Mouse (Mus musculus): ENCODE data around the gene Agmat. TPM values are rescaled to one million over a fixed set of nuclear protein-coding genes. Genes with fewer than 3 reads are reported as not detected.

Agmat gene
- polyA plus RNA-seq, 1 experiment from 2014 or later, result 3.5 TPM

DNA sequence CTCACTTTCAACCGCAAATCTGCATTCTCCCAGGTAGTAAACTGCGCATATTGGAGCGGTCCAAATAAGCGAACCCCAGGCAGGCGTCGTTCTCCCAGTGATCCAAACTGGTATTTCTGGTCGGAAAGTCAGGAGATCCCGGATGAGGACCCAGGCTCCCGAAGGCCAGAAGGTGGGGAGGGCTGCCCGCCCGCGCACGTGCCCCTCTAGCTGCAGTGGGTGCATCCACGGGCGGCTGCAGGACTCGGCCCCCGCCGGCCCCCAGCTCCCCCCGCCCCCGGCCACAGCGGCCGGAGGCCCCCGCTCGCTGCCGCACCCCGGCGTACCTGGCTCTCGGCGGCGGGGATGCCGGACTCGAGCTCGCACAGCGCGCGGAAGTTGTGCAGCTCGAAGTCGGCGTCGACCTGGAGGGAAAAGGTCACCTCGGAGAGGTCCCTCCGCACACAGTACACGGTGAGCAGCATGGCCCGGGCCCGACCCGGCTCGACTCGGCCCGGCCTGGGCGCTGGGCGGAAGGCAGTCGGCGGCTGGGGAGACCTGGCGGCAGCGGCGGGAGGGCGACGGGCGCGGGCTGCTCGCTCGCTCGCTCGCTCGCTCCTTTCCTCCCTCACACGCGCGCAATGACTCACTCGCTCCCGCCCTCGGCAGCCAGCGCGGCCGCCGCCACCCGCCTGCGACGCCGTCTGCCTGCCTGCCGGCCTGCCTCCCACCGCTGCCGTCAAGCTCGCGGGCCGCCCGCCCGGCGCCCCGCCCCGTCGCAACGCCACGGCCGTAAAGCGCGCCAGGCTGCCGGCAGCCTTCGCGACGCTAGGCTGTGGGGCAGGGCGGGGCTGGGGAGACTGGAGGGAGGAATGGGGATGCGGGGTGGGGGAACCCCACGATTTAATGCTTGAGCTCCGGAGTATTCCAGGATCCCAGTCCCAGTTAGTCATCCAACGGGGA lies 23.5 kb upstream of the Agmat start, which contains the start of gene Ddi2:
Gene Ddi2, minus strand, starts transcription at position 689 of the 942 bp plus-strand sequence.
- Histone ChIP-seq H3K4me1 (peaks cover 19% of the 10 kb centered on the region), H3K4me3 (peak within 1 kb of the TSS; percentile 100), H3K27ac (peak within 1 kb of the TSS; percentile 98), H3K36me3 (peaks cover 12% of the 10 kb centered on the region), H3K9me3 (no peaks in the 10 kb centered on the region), H3K27me3 (ENCODE audit: insufficient read depth, poor library complexity, severe bottlenecking) (no peaks in the 10 kb centered on the region)
- peak; percentile 94 for DNase-seq (ENCODE audit: low spot score)
- WGBS, result under 1% methylated on average over 94 of the region's 105 CpGs

DNA sequence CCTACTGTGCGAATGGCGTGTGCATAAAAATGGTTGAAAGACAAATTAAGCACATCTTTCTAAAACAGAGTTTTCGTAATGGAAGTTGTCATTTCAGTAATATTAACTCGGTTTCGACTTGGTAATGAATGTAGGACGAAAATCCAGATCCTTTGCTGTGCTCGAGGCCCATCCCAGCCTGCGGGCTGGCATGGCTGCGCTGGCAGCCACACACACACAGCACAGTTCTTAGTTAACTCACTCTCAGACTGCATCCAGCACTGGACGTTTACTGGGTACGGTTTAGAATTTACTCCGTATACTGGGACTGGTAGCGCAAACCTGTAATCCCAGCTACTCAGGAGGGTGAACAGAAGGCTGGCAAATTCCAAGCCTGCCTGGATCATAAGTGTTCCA lies 22.8 kb upstream of the Agmat start:
- Histone ChIP-seq H3K4me1 (peaks cover 19% of the 10 kb centered on the region), H3K9me3 (no peaks in the 10 kb centered on the region), H3K36me3 (peaks cover 12% of the 10 kb centered on the region), H3K4me3 (peak overlapping the region; percentile 100), H3K27me3 (ENCODE audit: insufficient read depth, poor library complexity, severe bottlenecking) (no peaks in the 10 kb centered on the region), H3K27ac (peak overlapping the region; percentile 98)
- no peak for DNase-seq (ENCODE audit: low spot score)
- WGBS, result 12% methylated on average over 13 of the region's 13 CpGs

DNA sequence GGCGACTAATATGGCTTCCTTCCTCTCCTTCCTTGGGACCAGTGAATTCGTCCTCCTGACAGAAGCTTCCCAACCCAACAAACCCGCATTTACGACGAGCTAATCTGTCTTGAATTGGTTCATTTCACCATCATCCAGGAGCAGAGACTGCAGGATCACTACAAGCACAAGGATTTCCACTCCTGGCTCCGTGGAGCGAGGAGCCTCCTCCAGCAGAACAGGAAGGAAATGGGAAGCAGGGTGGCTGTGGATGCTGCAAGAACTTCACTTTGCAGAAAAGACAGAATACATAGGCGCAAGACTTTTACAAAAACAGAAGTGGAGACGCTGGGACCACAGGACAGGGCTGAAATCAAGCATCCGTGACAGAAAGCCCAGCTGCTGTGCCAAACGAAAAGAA lies 21.9 kb upstream of the Agmat start:
- Histone ChIP-seq H3K4me1 (peaks cover 19% of the 10 kb centered on the region), H3K27ac (no peak overlapping the region), H3K4me3 (no peak overlapping the region), H3K27me3 (ENCODE audit: insufficient read depth, poor library complexity, severe bottlenecking) (no peaks in the 10 kb centered on the region), H3K36me3 (peaks cover 12% of the 10 kb centered on the region), H3K9me3 (no peaks in the 10 kb centered on the region)
- no peak for DNase-seq (ENCODE audit: low spot score)
- 64% methylated on average over 11 of the region's 11 CpGs for WGBS

DNA sequence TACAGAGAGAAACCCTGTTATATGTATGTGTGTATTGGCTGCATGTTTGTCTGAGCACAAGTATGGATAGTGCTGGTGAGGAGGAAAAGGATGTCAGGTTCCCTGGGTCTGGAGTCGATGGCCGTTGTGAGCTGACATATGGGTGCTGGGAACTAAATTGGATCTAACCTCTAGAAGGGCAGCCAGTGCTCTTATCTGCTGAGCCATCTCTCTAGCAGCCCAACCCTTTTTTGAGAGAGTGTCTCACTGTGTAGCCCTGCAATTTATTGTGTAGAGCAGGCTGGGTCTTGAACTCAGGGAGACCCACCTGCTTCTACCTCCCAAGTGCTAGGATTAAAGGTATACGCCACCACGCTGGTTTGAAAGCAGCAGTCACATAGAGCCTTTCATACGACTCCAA lies 21.2 kb upstream of the Agmat start:
- H3K36me3 ChIP-seq, result peaks cover 6% of the 10 kb centered on the region
- H3K27ac ChIP-seq, result no peak overlapping the region
- 76% methylated on average over 5 of the region's 5 CpGs for WGBS
- no peak for DNase-seq (ENCODE audit: low spot score)
- peaks cover 19% of the 10 kb centered on the region for H3K4me1 ChIP-seq
- H3K4me3 ChIP-seq, result no peak overlapping the region
- H3K9me3 ChIP-seq, result no peaks in the 10 kb centered on the region
- H3K27me3 ChIP-seq (ENCODE audit: insufficient read depth, poor library complexity, severe bottlenecking), result peaks cover 2% of the 10 kb centered on the region; the same call in 1 of the 2 replicates

DNA sequence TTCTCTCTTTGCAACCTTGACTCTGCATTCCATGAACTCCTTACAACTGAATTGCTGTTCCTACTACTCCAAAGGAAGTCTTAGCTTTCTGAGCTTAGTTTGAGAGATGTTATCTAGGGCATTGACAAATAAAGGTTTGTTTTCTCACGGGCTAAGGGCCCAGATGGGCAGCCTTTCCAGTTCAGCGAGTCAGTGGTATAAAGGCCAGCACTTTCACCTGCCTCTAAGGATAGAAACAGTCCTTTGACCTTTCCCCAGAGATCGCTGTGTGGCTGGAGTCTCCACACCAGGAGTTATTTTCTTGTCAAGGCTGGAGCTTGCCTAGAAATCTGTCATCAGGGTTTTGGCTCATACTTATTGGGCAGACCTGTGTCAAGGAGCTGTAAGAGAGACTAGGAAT lies 20.7 kb upstream of the Agmat start:
- Histone ChIP-seq H3K9me3 (no peaks in the 10 kb centered on the region), H3K4me1 (peaks cover 16% of the 10 kb centered on the region), H3K27ac (no peak overlapping the region), H3K27me3 (ENCODE audit: insufficient read depth, poor library complexity, severe bottlenecking) (peaks cover 7% of the 10 kb centered on the region; the same call in 1 of the 2 replicates), H3K36me3 (peaks cover 2% of the 10 kb centered on the region), H3K4me3 (no peak overlapping the region)
- DNase-seq (ENCODE audit: low spot score), result no peak
- WGBS, result 44% methylated on average over 3 of the region's 3 CpGs

DNA sequence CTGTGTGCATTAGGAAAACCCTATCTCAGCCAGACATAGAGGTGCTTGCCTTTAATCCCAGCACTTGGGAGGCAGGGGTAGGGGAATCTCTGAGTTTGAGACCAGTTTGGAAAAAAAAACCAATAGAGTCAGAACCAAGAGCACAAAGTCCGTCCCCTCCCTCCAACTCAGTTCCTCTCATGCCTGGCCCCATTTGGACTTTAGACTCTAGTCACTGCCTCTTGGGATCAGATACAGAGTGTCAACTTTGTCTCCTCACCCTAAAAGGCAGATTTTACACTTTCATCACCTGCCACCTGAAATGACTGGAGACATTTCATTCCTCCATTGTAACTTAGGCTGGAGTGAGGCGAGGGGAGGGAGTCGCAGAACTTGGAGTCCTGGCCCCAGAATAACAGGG lies 17.2 kb upstream of the Agmat start:
- H3K4me3 ChIP-seq, result no peak overlapping the region
- no peaks in the 10 kb centered on the region for H3K36me3 ChIP-seq
- WGBS, result 73% methylated on average over 3 of the region's 3 CpGs
- H3K4me1 ChIP-seq, result no peaks in the 10 kb centered on the region
- peaks cover 7% of the 10 kb centered on the region; the same call in 1 of the 2 replicates for H3K27me3 ChIP-seq (ENCODE audit: insufficient read depth, poor library complexity, severe bottlenecking)
- H3K9me3 ChIP-seq, result no peaks in the 10 kb centered on the region
- no peak for DNase-seq (ENCODE audit: low spot score)
- H3K27ac ChIP-seq, result no peak overlapping the region

DNA sequence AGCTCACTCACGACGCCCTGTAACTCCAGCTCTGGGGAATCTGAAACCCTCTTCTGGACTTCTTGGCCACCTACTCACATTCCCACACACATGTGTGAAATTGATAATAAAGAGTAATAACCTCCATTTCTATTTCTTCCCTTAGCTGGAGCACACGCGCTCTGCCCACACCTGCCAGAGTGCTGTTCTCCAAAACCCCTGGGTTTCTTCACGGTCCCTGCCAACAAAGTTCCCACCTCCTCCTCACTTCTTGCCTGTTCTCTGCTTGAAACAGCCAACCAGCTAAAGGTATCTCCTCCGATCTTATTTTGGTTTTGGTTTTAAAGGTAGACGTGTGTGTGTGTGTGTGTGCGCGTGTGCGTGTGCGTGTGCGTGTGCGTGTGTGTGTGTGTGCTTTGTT lies 16.1 kb upstream of the Agmat start:
- peaks cover 7% of the 10 kb centered on the region; the same call in 1 of the 2 replicates for H3K27me3 ChIP-seq (ENCODE audit: insufficient read depth, poor library complexity, severe bottlenecking)
- H3K36me3 ChIP-seq, result no peaks in the 10 kb centered on the region
- H3K27ac ChIP-seq, result no peak overlapping the region
- no peak overlapping the region for H3K4me3 ChIP-seq
- 0 out of 2 replicates have a peak, but pooled peaks cover 5% of the 10 kb centered on the region for H3K4me1 ChIP-seq
- no peak for DNase-seq (ENCODE audit: low spot score)
- 82% methylated on average over 13 of the region's 13 CpGs for WGBS
- no peaks in the 10 kb centered on the region for H3K9me3 ChIP-seq

DNA sequence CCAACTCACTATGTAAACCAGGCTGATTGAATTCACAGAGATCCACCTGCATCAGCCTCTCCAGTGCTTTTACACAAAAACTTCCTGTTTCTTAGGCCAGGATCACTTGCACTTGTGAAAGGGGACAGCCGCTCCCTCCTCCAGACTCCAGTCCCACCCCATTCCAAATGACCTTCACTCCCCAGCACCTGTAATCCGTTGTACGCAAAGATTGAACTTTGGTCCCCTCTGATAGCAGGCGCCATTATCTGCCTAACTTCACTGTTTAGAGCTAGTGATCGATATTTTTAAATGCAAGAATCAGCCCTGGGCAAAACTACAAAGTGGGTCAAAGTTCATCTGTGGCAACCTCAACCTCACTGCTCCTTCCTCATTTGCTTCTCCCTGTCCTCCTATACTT lies 14.7 kb upstream of the Agmat start:
- Histone ChIP-seq H3K27me3 (ENCODE audit: insufficient read depth, poor library complexity, severe bottlenecking) (peaks cover 7% of the 10 kb centered on the region; the same call in 1 of the 2 replicates), H3K36me3 (no peaks in the 10 kb centered on the region), H3K4me3 (no peak overlapping the region), H3K9me3 (no peaks in the 10 kb centered on the region), H3K4me1 (0 out of 2 replicates have a peak, but pooled peaks cover 5% of the 10 kb centered on the region), H3K27ac (no peak overlapping the region)
- DNase-seq (ENCODE audit: low spot score), result no peak
- 67% methylated on average over 5 of the region's 5 CpGs for WGBS

DNA sequence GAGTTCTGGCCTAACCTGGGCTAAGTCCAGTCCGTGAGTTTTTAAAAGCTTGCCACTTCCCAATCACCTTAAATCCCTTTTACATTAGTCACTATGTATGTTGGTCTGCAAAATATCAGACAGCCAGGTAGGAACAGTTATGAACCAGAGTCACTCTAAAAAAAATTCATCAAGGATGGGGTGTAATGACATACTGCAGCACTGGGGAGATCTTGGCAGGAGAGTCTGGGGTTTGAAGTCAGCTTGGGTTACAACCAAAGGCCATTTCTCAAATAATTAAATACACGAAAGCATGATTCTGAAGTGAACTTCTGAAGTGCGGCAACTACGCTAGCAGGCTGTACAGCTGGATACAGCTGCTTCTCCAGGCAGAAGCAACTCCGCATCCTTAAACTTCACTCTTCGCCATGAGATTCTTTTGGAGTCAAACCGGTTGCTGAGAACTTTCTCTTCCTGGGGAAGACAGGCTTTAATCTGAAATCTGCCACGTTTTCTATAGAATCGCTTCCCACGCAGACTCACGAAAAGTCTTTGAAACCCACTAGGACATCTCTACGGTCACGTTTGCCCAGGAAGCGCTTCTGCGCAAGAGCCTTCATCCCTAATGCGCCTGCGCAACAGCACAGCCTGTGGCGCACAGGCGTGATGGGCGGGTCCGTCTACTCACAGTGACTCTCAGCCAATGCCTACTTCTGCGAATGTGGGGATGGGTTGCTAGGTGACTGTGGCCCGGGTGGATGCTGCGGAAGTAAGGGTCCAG lies 11.8 kb upstream of the Agmat start:
- H3K36me3 ChIP-seq, result no peaks in the 10 kb centered on the region
- peak overlapping the region; percentile 54 for H3K4me3 ChIP-seq
- peak; percentile 97 for DNase-seq (ENCODE audit: low spot score)
- WGBS, result 9% methylated on average over 24 of the region's 24 CpGs
- H3K27ac ChIP-seq, result peak overlapping the region; percentile 78
- H3K27me3 ChIP-seq (ENCODE audit: insufficient read depth, poor library complexity, severe bottlenecking), result peaks cover 7% of the 10 kb centered on the region; the same call in 1 of the 2 replicates
- 0 out of 2 replicates have a peak, but pooled peaks cover 5% of the 10 kb centered on the region for H3K4me1 ChIP-seq
- H3K9me3 ChIP-seq, result no peaks in the 10 kb centered on the region

DNA sequence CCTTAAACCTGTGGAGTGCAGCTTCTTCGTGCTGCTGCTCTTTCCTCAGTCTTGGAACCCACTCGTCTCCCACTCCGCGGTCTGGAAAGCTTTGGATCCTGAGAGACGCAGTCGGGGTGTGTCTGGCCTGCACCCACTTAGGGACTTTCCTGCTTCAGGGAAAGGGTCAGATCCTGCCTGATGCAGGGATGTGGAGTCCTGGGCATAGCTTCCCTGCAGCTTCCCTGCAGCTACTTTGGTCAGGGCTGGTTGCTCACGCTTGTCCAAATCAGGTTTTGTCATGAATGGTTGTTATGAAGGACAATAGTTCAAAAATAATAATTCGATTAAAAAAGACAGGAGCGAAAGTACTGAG lies 11.3 kb upstream of the Agmat start:
- Histone ChIP-seq H3K27ac (peak overlapping the region; percentile 78; the same call in 1 of the 2 replicates), H3K27me3 (ENCODE audit: insufficient read depth, poor library complexity, severe bottlenecking) (peaks cover 6% of the 10 kb centered on the region; the same call in 1 of the 2 replicates), H3K9me3 (no peaks in the 10 kb centered on the region), H3K4me1 (0 out of 2 replicates have a peak, but pooled peaks cover 5% of the 10 kb centered on the region), H3K36me3 (no peaks in the 10 kb centered on the region), H3K4me3 (peak overlapping the region; percentile 54)
- no peak for DNase-seq (ENCODE audit: low spot score)
- 26% methylated on average over 9 of the region's 9 CpGs for WGBS

DNA sequence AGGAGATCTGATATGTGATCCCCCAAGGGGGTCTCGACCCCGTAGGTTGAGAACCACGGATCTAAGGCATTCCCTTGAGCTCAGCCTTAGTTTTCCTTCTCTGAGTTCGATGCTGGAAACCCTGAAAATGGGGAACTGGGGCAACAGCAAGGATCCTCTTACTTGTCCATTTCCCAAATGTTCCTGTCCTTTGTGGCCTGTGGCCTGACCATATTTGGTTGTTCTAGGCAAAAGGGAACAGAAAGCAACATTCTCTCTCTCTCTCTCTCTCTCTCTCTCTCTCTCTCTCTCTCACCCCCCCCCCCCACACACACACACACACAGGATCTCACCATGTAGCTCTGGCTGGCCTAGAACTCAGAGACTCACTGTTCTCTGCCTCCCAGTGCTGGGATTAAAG lies 9.6 kb upstream of the Agmat start:
- no peaks in the 10 kb centered on the region for H3K27me3 ChIP-seq (ENCODE audit: insufficient read depth, poor library complexity, severe bottlenecking)
- H3K36me3 ChIP-seq, result no peaks in the 10 kb centered on the region
- no peak for DNase-seq (ENCODE audit: low spot score)
- no peaks in the 10 kb centered on the region for H3K9me3 ChIP-seq
- WGBS, result 72% methylated on average over 4 of the region's 4 CpGs
- no peak overlapping the region for H3K4me3 ChIP-seq
- H3K4me1 ChIP-seq, result peaks cover 9% of the 10 kb centered on the region
- H3K27ac ChIP-seq, result no peak overlapping the region

DNA sequence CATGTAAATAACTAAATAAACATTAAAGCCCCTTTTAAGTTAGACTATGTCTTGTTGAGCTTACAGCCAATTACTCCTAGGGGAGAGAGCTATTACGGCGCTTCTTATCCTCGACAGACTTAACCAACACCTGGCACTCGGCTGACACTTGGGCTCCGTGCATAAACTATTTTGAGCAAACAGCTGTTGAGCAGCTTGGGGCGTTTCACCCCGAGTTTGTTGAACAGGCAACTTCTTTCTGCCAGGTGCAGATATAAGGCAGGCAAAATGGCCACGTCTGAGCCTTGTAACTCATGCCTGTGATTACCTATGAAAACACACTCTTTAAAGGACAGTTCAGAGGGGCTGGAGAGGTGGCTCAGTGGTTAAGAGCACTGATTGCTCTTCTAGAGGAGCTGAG lies 8.5 kb upstream of the Agmat start:
- 69% methylated on average over 8 of the region's 8 CpGs for WGBS
- no peaks in the 10 kb centered on the region for H3K9me3 ChIP-seq
- H3K4me3 ChIP-seq, result no peak overlapping the region
- DNase-seq (ENCODE audit: low spot score), result no peak
- H3K27me3 ChIP-seq (ENCODE audit: insufficient read depth, poor library complexity, severe bottlenecking), result no peaks in the 10 kb centered on the region
- H3K27ac ChIP-seq, result no peak overlapping the region
- no peaks in the 10 kb centered on the region for H3K36me3 ChIP-seq
- H3K4me1 ChIP-seq, result peaks cover 17% of the 10 kb centered on the region

DNA sequence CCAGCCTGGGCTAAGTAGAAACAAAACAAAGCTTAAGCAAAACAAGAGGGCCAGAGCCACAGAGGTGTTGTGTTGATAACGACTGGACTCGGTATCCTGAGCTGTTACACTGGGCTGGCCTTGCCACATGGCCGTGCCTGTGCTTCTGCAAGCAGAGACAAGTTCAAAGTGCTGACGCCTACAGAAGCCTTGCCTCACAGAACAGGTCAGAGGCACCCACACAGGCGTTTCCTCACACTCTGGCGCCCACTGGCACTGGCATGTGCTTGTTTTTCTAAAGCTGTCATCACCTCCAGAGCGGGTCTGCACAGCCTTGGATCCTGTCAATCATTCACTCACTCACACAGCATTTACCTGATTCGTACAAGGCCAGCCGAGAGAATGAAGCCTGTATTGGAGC lies 4.6 kb upstream of the Agmat start:
- no peak overlapping the region for H3K4me3 ChIP-seq
- H3K36me3 ChIP-seq, result no peaks in the 10 kb centered on the region
- peaks cover 3% of the 10 kb centered on the region; the same call in 1 of the 2 replicates for H3K27me3 ChIP-seq (ENCODE audit: insufficient read depth, poor library complexity, severe bottlenecking)
- 23% methylated on average over 9 of the region's 9 CpGs for WGBS
- H3K9me3 ChIP-seq, result no peaks in the 10 kb centered on the region
- H3K4me1 ChIP-seq, result peaks cover 17% of the 10 kb centered on the region
- DNase-seq (ENCODE audit: low spot score), result peak; percentile 86
- peak overlapping the region; percentile 73 for H3K27ac ChIP-seq
